Mouse (Mus musculus) intestine, embryonic 16.5 days (tissue): ENCODE results near the gene Abt1. TPM values are rescaled to one million over a fixed set of nuclear protein-coding genes. Genes with fewer than 3 reads are reported as not detected.

Experiments used
- ATAC-seq: fragments of 200-750 bp; cut with Nextera tagmentation; 2 replicates; pipeline ENCODE4 v1.8.0; 2017; ENCODE audit warnings: moderate TSS enrichment, moderate library complexity
- H3K27ac ChIP-seq: fragments of 300-500 bp; sonication (generic); 2 replicates; pipeline ENCODE4 v1.5.1; 2014; ENCODE audit warnings: mild to moderate bottlenecking, low read length
- H3K27me3 ChIP-seq: fragments of 300-500 bp; sonication (generic); replicated peaks from 2 replicates; pipeline ENCODE4 v1.6.1; 2014; ENCODE audit warnings: low read length, control low read depth, mixed read lengths; ENCODE audit not compliant: control insufficient read depth, insufficient read depth
- H3K36me3 ChIP-seq: fragments of 300-500 bp; sonication (generic); 2 replicates; pipeline ENCODE4 v1.6.1; 2014; ENCODE audit warnings: low read length, control low read depth; ENCODE audit not compliant: control insufficient read depth, insufficient read depth
- H3K4me1 ChIP-seq: fragments of 300-500 bp; sonication (generic); 2 replicates; pipeline ENCODE4 v1.6.1; 2014; ENCODE audit warnings: low read length, control low read depth, mixed read lengths; ENCODE audit not compliant: control insufficient read depth, insufficient read depth
- H3K4me2 ChIP-seq: fragments of 300-500 bp; sonication (generic); 2 replicates; pipeline ENCODE4 v1.6.1; 2014; ENCODE audit warnings: low read depth, low read length, control low read depth
- H3K4me3 ChIP-seq: fragments of 300-500 bp; sonication (generic); 2 replicates; pipeline ENCODE4 v1.5.1; 2014; ENCODE audit warnings: mild to moderate bottlenecking, low read length
- H3K9ac ChIP-seq: fragments of 300-500 bp; sonication (generic); 2 replicates; pipeline ENCODE4 v1.6.1; 2014; ENCODE audit warnings: low read depth, low read length
- H3K9me3 ChIP-seq: fragments of 300-500 bp; sonication (generic); 2 replicates; pipeline ENCODE4 v1.6.1; 2016; ENCODE audit warnings: low read length, control low read depth; ENCODE audit not compliant: control insufficient read depth
- WGBS: fragments of 180-500 bp; shearing (Covaris S2); extraction: QIAGEN DNeasy Blood & Tissue Kit; methylation state at CpG from one replicate; pipeline ENCODE4 v1.1.7; 2014; 5-methylcytosine and 5-hydroxymethylcytosine counted together
- polyA plus RNA-seq: library from polyadenylated mRNA; unstranded; fragments of >200 nt; fragmentation: Nextera tagmentation; extraction: Ambion mirVana; gene quantifications from 2 replicates; pipeline ENCODE4 v1.2.1, GENCODE M21; 2015

Abt1 gene
- polyA plus RNA-seq: 10.2 and 11.2 TPM in 2 replicates

GRCm38 (mm10) chr13:23423286-23424051 lies at the start of gene Abt1:
Abt1 (minus strand) TSS chr13:23423866.
- H3K27me3 ChIP-seq: no peaks in the 10 kb centered on the region
- peak; percentile 84 for ATAC-seq
- peak within 1 kb of the TSS; percentile 90 for H3K9ac ChIP-seq
- H3K4me2 ChIP-seq: peak within 1 kb of the TSS; percentile 71
- 0 out of 2 replicates have a peak, but pooled peaks cover 10% of the 10 kb centered on the region for H3K36me3 ChIP-seq
- WGBS: under 1% methylated on average over 48 of the region's 48 CpGs
- no peaks in the 10 kb centered on the region for H3K9me3 ChIP-seq
- H3K27ac ChIP-seq: peak within 1 kb of the TSS; percentile 80
- H3K4me3 ChIP-seq: peak within 1 kb of the TSS; percentile 91
- peaks cover 14% of the 10 kb centered on the region for H3K4me1 ChIP-seq

GRCm38 (mm10) chr13:23466911-23467310 lies 43.2 kb upstream of the Abt1 start:
- Histone ChIP-seq H3K4me1 (peaks cover 19% of the 10 kb centered on the region), H3K36me3 (no peaks in the 10 kb centered on the region), H3K9me3 (no peaks in the 10 kb centered on the region), H3K27ac (no peak overlapping the region), H3K4me2 (no peak overlapping the region), H3K9ac (no peak overlapping the region), H3K27me3 (no peaks in the 10 kb centered on the region), H3K4me3 (no peak overlapping the region)
- 5% methylated on average over 9 of the region's 9 CpGs for WGBS
- ATAC-seq: peak; percentile 60

- no peak overlapping the region for H3K9ac ChIP-seq
- WGBS: 79% methylated on average over 1 of the region's 1 CpGs
Observed at GRCm38 (mm10) chr13:23466306-23466705, 42.6 kb upstream of the Abt1 start.

GRCm38 (mm10) chr13:23465600-23466109 lies 42.0 kb upstream of the Abt1 start, which contains the start of gene Btn1a1:
Btn1a1 (minus strand) TSS chr13:23465901.
- peaks cover 19% of the 10 kb centered on the region for H3K4me1 ChIP-seq
- H3K27ac ChIP-seq: no peak within 1 kb of the TSS
- H3K9me3 ChIP-seq: no peaks in the 10 kb centered on the region
- 2% methylated on average over 7 of the region's 7 CpGs for WGBS
- peak within 1 kb of the TSS; percentile 64 for H3K4me3 ChIP-seq
- no peaks in the 10 kb centered on the region for H3K36me3 ChIP-seq
- peak within 1 kb of the TSS; percentile 70 for H3K9ac ChIP-seq
- ATAC-seq: peak; percentile 29; the same call in 1 of the 2 replicates
- H3K4me2 ChIP-seq: peak within 1 kb of the TSS; percentile 88
- no peaks in the 10 kb centered on the region for H3K27me3 ChIP-seq

More at GRCm38 (mm10) chr13:23466306-23466705, 42.6 kb upstream of the Abt1 start:
- Histone ChIP-seq H3K4me1 (peaks cover 19% of the 10 kb centered on the region), H3K27me3 (no peaks in the 10 kb centered on the region), H3K9me3 (no peaks in the 10 kb centered on the region), H3K4me3 (no peak overlapping the region), H3K4me2 (no peak overlapping the region), H3K36me3 (no peaks in the 10 kb centered on the region), H3K27ac (no peak overlapping the region)
- no peak for ATAC-seq

GRCm38 (mm10) chr13:23464841-23465366 lies 41.2 kb upstream of the Abt1 start:
- Histone ChIP-seq H3K9me3 (no peaks in the 10 kb centered on the region), H3K4me1 (peaks cover 19% of the 10 kb centered on the region), H3K4me3 (peak overlapping the region; percentile 64), H3K27me3 (no peaks in the 10 kb centered on the region), H3K27ac (no peak overlapping the region), H3K9ac (peak overlapping the region; percentile 70), H3K4me2 (peak overlapping the region; percentile 88), H3K36me3 (no peaks in the 10 kb centered on the region)
- 9% methylated on average over 11 of the region's 11 CpGs for WGBS
- ATAC-seq: peak; percentile 24; the same call in 1 of the 2 replicates

- Histone ChIP-seq H3K4me3 (peak overlapping the region; percentile 64), H3K9ac (peak overlapping the region; percentile 70), H3K4me1 (peaks cover 19% of the 10 kb centered on the region), H3K27ac (no peak overlapping the region), H3K27me3 (no peaks in the 10 kb centered on the region), H3K9me3 (no peaks in the 10 kb centered on the region), H3K4me2 (peak overlapping the region; percentile 88), H3K36me3 (no peaks in the 10 kb centered on the region)
- under 1% methylated on average over 29 of the region's 29 CpGs for WGBS
- peak; percentile 41 for ATAC-seq
Observed at GRCm38 (mm10) chr13:23464224-23464637, 40.6 kb upstream of the Abt1 start.

- ATAC-seq: peak; percentile 66
- Histone ChIP-seq H3K27me3 (0 out of 2 replicates have a peak, but pooled peaks cover under 1% of the 10 kb centered on the region), H3K4me1 (peaks cover 19% of the 10 kb centered on the region), H3K9ac (peak overlapping the region; percentile 70), H3K4me3 (peak overlapping the region; percentile 64), H3K27ac (no peak overlapping the region), H3K36me3 (no peaks in the 10 kb centered on the region), H3K9me3 (no peaks in the 10 kb centered on the region), H3K4me2 (peak overlapping the region; percentile 88)
- under 1% methylated on average over 21 of the region's 21 CpGs for WGBS
Observed at GRCm38 (mm10) chr13:23463381-23464223, 39.9 kb upstream of the Abt1 start.

- Histone ChIP-seq H3K27ac (no peak overlapping the region), H3K9me3 (no peaks in the 10 kb centered on the region), H3K4me2 (no peak overlapping the region), H3K36me3 (no peaks in the 10 kb centered on the region), H3K9ac (no peak overlapping the region), H3K27me3 (0 out of 2 replicates have a peak, but pooled peaks cover 2% of the 10 kb centered on the region), H3K4me3 (no peak overlapping the region), H3K4me1 (peaks cover 19% of the 10 kb centered on the region)
- ATAC-seq: no peak
Observed at GRCm38 (mm10) chr13:23462669-23463068, 39.0 kb upstream of the Abt1 start.

GRCm38 (mm10) chr13:23462063-23462462 lies 38.4 kb upstream of the Abt1 start:
- no peak overlapping the region for H3K27ac ChIP-seq
- H3K4me3 ChIP-seq: no peak overlapping the region
- no peak overlapping the region for H3K9ac ChIP-seq
- 0 out of 2 replicates have a peak, but pooled peaks cover 2% of the 10 kb centered on the region for H3K27me3 ChIP-seq
- no peak overlapping the region for H3K4me2 ChIP-seq
- no peaks in the 10 kb centered on the region for H3K9me3 ChIP-seq
- 87% methylated on average over 4 of the region's 4 CpGs for WGBS
- no peaks in the 10 kb centered on the region for H3K36me3 ChIP-seq
- ATAC-seq: no peak
- peaks cover 19% of the 10 kb centered on the region for H3K4me1 ChIP-seq
